Mouse (Mus musculus): Measurements from ENCODE around the gene Med20.
"Not testable (repeated sequence)": the region's sequence is repeated elsewhere in the genome, so short reads cannot be mapped to it uniquely, and the experiment has no call there.

Gene Med20

GRCm38 (mm10) chr17:47597261-47597660, 14.1 kb upstream of the Med20 start:
- DNase-seq = no peak

GRCm38 (mm10) chr17:47597838-47598579, 13.4 kb upstream of the Med20 start:
- DNase-seq = peak; percentile 37

- not testable (repeated sequence) for DNase-seq
Observed at GRCm38 (mm10) chr17:47598580-47599304, 12.6 kb upstream of the Med20 start.

- no peak for DNase-seq
Observed at GRCm38 (mm10) chr17:47599511-47600297, 11.7 kb upstream of the Med20 start.

GRCm38 (mm10) chr17:47600601-47601388, 10.6 kb upstream of the Med20 start:
- no peak for DNase-seq

- no peak for DNase-seq
Observed at GRCm38 (mm10) chr17:47601389-47601755, 10.0 kb upstream of the Med20 start.

GRCm38 (mm10) chr17:47602289-47602688, 9.1 kb upstream of the Med20 start:
- DNase-seq = no peak

GRCm38 (mm10) chr17:47606220-47606619, 5.2 kb upstream of the Med20 start:
- no peak for DNase-seq

GRCm38 (mm10) chr17:47609182-47609581, 2.2 kb upstream of the Med20 start:
- DNase-seq = no peak

- no peak for DNase-seq
Observed at GRCm38 (mm10) chr17:47611661-47611982, 240 bp downstream of the Med20 start.

GRCm38 (mm10) chr17:47614018-47614417, 2.6 kb downstream of the Med20 start:
- no peak for DNase-seq

GRCm38 (mm10) chr17:47616119-47616518, 4.7 kb downstream of the Med20 start:
- DNase-seq = no peak

- DNase-seq = no peak
Observed at GRCm38 (mm10) chr17:47616652-47617051, 5.3 kb downstream of the Med20 start.

GRCm38 (mm10) chr17:47617605-47618307, 6.4 kb downstream of the Med20 start:
- no peak for DNase-seq

GRCm38 (mm10) chr17:47618556-47619311, 7.4 kb downstream of the Med20 start:
- DNase-seq = no peak

- no peak for DNase-seq
Observed at GRCm38 (mm10) chr17:47622912-47623554, 11.7 kb downstream of the Med20 start.

- DNase-seq = not testable (repeated sequence)
Observed at GRCm38 (mm10) chr17:47624572-47624971, 13.2 kb downstream of the Med20 start.

- DNase-seq = no peak
Observed at GRCm38 (mm10) chr17:47625088-47625487, 13.7 kb downstream of the Med20 start.

GRCm38 (mm10) chr17:47626031-47626430, 14.6 kb downstream of the Med20 start:
- no peak for DNase-seq

GRCm38 (mm10) chr17:47627791-47628190, 16.4 kb downstream of the Med20 start:
- DNase-seq = no peak
